Mouse (Mus musculus) MEL (cell line): ENCODE data around the gene Gpc3.

Experiments used
- CTCF ChIP-seq, 3 experiments: IDR thresholded peaks in 2 of 3; conservative IDR thresholded peaks in 1 of 3; 2 replicates each; pipeline ENCODE4 v1.5.1; 2011 to 2012; ENCODE audit warnings: low read length in 3 of 3, low read depth in 2 of 3, mild to moderate bottlenecking in 2 of 3, improper control_type of control experiment in 1 of 3, inconsistent platforms in 1 of 3, mixed read lengths in 1 of 3, moderate library complexity in 1 of 3; ENCODE audit not compliant: control insufficient read depth in 1 of 3, insufficient read depth in 1 of 3, poor library complexity in 1 of 3, severe bottlenecking in 1 of 3
- KAT2A ChIP-seq: conservative IDR thresholded peaks from 2 replicates; pipeline ENCODE4 v1.6.1; 2012; ENCODE audit warnings: low read depth, low read length, improper control_type of control experiment, inconsistent platforms

- TF ChIP-seq KAT2A (no peak), CTCF (IDR thresholded peaks at IDR 0.05 in 2 of 3, conservative IDR thresholded peaks at IDR 0.05 in 1 of 3; ENCODE audit: control insufficient read depth in 1 of 3, insufficient read depth in 1 of 3, low read depth in 2 of 3, low read length in 3 of 3, poor library complexity in 1 of 3, severe bottlenecking in 1 of 3) (no peak)
These were observed 331.7 kb downstream of the Gpc3 start for GRCm38 (mm10) chrX:52282070-52282469.
